Mouse (Mus musculus): ENCODE results near the gene Aoc3. TPM values are rescaled to one million over a fixed set of nuclear protein-coding genes. Genes with fewer than 3 reads are reported as not detected.

Aoc3 gene
- total and polyA plus RNA-seq, 2 experiments: 0.16 to 0.18 TPM

DNA sequence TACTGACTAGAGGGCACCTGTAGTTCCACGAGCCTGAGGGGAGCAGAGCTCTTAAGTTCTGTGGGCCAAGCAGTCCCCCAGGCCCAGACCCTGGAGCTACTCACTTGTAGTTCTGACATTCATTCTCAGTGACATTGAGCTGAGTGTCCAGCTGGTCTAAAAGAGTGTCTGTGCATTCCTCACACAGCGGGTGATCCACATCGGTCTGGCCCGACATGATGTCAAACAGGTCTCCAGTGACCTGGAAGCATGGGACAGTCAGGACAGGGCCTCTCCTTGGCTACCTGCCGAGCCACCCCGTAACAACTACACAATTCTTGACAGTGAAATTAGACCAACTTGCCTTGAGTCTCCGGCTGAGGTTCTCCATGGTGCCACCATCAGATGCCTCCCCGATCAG lies 35.2 kb upstream of the Aoc3 start:
- TF ChIP-seq POLR2A (IDR thresholded peaks at IDR 0.05; ENCODE audit: extremely low read depth, insufficient read depth, low read length) (no peak), CTCF (IDR thresholded peaks at IDR 0.05; ENCODE audit: low read depth, low read length) (no peak)
- DNase-seq (ENCODE audit: extremely low read depth, low read depth, low spot score): no peak
- WGBS: 95% methylated on average over 8 of the region's 8 CpGs
- H3K27me3 ChIP-seq (ENCODE audit: control insufficient read depth, insufficient read depth, low read length): no peaks in the 10 kb centered on the region
- H3K27ac ChIP-seq (replicated peaks; ENCODE audit: insufficient read depth, low read depth, low read length): no peak overlapping the region
- H3K36me3 ChIP-seq (ENCODE audit: control insufficient read depth, insufficient read depth, low read length): peaks cover 32% of the 10 kb centered on the region
- peaks cover 9% of the 10 kb centered on the region for H3K79me2 ChIP-seq (ENCODE audit: control insufficient read depth, insufficient read depth, low read length)
- H3K4me1 ChIP-seq (ENCODE audit: control insufficient read depth, insufficient read depth, low read length): peaks cover 4% of the 10 kb centered on the region; the same call in 1 of the 2 replicates
- no peak overlapping the region for H3K9ac ChIP-seq (ENCODE audit: low read depth, low read length)
- no peak overlapping the region for H3K4me3 ChIP-seq (ENCODE audit: insufficient read depth, low read depth, low read length)

- TF ChIP-seq POLR2A (IDR thresholded peaks at IDR 0.05; ENCODE audit: extremely low read depth, insufficient read depth, low read length): no peak
- TF ChIP-seq CTCF (IDR thresholded peaks at IDR 0.05; ENCODE audit: low read depth, low read length): peak; percentile 25; the same call in 1 of the 2 replicates
- no peak for DNase-seq (ENCODE audit: extremely low read depth, low read depth, low spot score)
These were observed 29.5 kb upstream of the Aoc3 start for GRCm38 (mm10) chr11:101300881-101301280.

DNA sequence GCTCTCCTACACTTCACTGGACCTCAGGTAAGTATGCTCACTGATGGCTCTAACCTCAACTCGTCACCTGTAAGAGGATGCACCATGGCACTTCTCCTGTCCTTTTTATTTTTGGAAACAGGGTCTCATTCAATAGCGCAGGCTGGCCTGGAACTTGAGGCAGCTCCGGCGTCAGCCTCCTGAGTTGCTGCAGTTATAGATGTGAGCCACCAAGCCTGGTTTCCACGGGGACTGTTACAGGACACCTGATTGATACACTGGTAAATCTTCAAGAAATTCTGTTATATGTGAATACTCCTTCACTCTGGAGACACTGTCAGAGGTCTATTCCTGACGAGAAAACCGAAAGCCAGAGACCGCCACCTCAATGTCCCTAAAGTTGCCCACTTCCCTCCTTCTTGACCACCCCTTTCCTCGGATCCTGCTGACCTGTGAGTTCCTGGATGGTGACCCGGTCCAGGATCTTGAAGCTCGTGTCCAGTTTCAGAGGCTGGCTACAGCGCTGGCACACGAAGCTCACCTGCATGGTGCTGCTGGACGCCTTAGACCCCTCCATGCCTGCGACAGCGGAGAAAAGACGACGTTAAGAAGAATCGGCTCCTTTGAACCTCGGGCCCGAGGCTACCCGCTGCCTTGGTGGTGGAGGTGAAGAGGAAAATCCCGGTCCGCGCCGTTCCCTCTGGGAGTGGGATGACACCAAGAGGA lies 29.0 kb upstream of the Aoc3 start:
- peaks cover 26% of the 10 kb centered on the region for H3K79me2 ChIP-seq (ENCODE audit: control insufficient read depth, insufficient read depth, low read length)
- no peak for TF ChIP-seq CTCF (IDR thresholded peaks at IDR 0.05; ENCODE audit: low read depth, low read length)

More at GRCm38 (mm10) chr11:101300881-101301280, 29.5 kb upstream of the Aoc3 start:
- Histone ChIP-seq H3K27ac (replicated peaks; ENCODE audit: insufficient read depth, low read depth, low read length) (no peak overlapping the region), H3K4me1 (ENCODE audit: control insufficient read depth, insufficient read depth, low read length) (peaks cover 6% of the 10 kb centered on the region), H3K36me3 (ENCODE audit: control insufficient read depth, insufficient read depth, low read length) (peaks cover 20% of the 10 kb centered on the region), H3K9ac (ENCODE audit: low read depth, low read length) (peak overlapping the region; percentile 82; the same call in 1 of the 2 replicates), H3K27me3 (ENCODE audit: control insufficient read depth, insufficient read depth, low read length) (no peaks in the 10 kb centered on the region), H3K79me2 (ENCODE audit: control insufficient read depth, insufficient read depth, low read length) (peaks cover 26% of the 10 kb centered on the region), H3K4me3 (ENCODE audit: insufficient read depth, low read depth, low read length) (peak overlapping the region; percentile 19; the same call in 1 of the 2 replicates)
- WGBS: 57% methylated on average over 7 of the region's 7 CpGs

GRCm38 (mm10) chr11:101302004-101302798 lies 28.2 kb upstream of the Aoc3 start, which contains the start of gene Becn1:
TSS of gene Becn1 (minus strand) at chr11:101302286.
- peak within 1 kb of the TSS; percentile 82 for H3K9ac ChIP-seq (ENCODE audit: low read depth, low read length)
- no peak within 1 kb of the TSS; the same call in 1 of the 2 replicates for H3K27ac ChIP-seq (replicated peaks; ENCODE audit: insufficient read depth, low read depth, low read length)
- H3K4me3 ChIP-seq (ENCODE audit: insufficient read depth, low read depth, low read length): peak within 1 kb of the TSS; percentile 83
- H3K27me3 ChIP-seq (ENCODE audit: control insufficient read depth, insufficient read depth, low read length): no peaks in the 10 kb centered on the region
- DNase-seq (ENCODE audit: extremely low read depth, low read depth, low spot score): peak; percentile 77
- H3K36me3 ChIP-seq (ENCODE audit: control insufficient read depth, insufficient read depth, low read length): peaks cover 14% of the 10 kb centered on the region; the same call in 1 of the 2 replicates
- 6% methylated on average over 39 of the region's 39 CpGs for WGBS
- H3K79me2 ChIP-seq (ENCODE audit: control insufficient read depth, insufficient read depth, low read length): peaks cover 26% of the 10 kb centered on the region
- TF ChIP-seq CTCF (IDR thresholded peaks at IDR 0.05; ENCODE audit: low read depth, low read length) (peak; percentile 98), POLR2A (IDR thresholded peaks at IDR 0.05; ENCODE audit: extremely low read depth, insufficient read depth, low read length) (peak; percentile 67)
- peaks cover 6% of the 10 kb centered on the region for H3K4me1 ChIP-seq (ENCODE audit: control insufficient read depth, insufficient read depth, low read length)

More for the DNA sequence above, 29.0 kb upstream of the Aoc3 start:
- peaks cover 6% of the 10 kb centered on the region for H3K4me1 ChIP-seq (ENCODE audit: control insufficient read depth, insufficient read depth, low read length)
- no peaks in the 10 kb centered on the region for H3K27me3 ChIP-seq (ENCODE audit: control insufficient read depth, insufficient read depth, low read length)
- H3K4me3 ChIP-seq (ENCODE audit: insufficient read depth, low read depth, low read length): peak overlapping the region; percentile 83
- H3K9ac ChIP-seq (ENCODE audit: low read depth, low read length): peak overlapping the region; percentile 82
- H3K27ac ChIP-seq (replicated peaks; ENCODE audit: insufficient read depth, low read depth, low read length): no peak overlapping the region; the same call in 1 of the 2 replicates
- DNase-seq (ENCODE audit: extremely low read depth, low read depth, low spot score): no peak
- WGBS: 10% methylated on average over 26 of the region's 26 CpGs
- peaks cover 16% of the 10 kb centered on the region for H3K36me3 ChIP-seq (ENCODE audit: control insufficient read depth, insufficient read depth, low read length)

DNA sequence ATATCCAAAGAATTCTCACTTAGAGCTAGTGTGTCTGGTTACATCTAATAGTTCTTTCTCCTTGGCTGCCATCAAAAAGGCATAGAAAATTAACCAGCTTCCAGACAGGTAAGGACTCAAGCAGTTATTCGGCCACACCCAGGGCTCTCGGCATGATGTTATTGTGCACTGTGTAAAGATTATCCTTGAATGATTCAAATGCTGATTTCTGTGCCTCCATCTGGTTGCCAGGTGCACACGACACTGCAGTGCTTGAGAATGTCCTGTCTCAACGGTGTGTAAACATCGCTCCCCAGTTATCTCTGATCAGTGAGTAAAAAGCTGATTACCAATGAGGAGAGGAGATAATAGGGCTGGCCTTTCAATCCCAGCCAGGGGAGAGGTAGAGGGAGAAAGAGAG lies 22.7 kb upstream of the Aoc3 start:
- WGBS: 19% methylated on average over 5 of the region's 5 CpGs
- no peaks in the 10 kb centered on the region for H3K4me1 ChIP-seq (ENCODE audit: control insufficient read depth, insufficient read depth, low read length)
- H3K27ac ChIP-seq (replicated peaks; ENCODE audit: insufficient read depth, low read depth, low read length): no peak overlapping the region
- no peak overlapping the region for H3K4me3 ChIP-seq (ENCODE audit: insufficient read depth, low read depth, low read length)
- TF ChIP-seq POLR2A (IDR thresholded peaks at IDR 0.05; ENCODE audit: extremely low read depth, insufficient read depth, low read length) (no peak), CTCF (IDR thresholded peaks at IDR 0.05; ENCODE audit: low read depth, low read length) (no peak)
- H3K79me2 ChIP-seq (ENCODE audit: control insufficient read depth, insufficient read depth, low read length): no peaks in the 10 kb centered on the region
- no peaks in the 10 kb centered on the region for H3K36me3 ChIP-seq (ENCODE audit: control insufficient read depth, insufficient read depth, low read length)
- no peak for DNase-seq (ENCODE audit: extremely low read depth, low read depth, low spot score)
- no peak overlapping the region for H3K9ac ChIP-seq (ENCODE audit: low read depth, low read length)
- H3K27me3 ChIP-seq (ENCODE audit: control insufficient read depth, insufficient read depth, low read length): no peaks in the 10 kb centered on the region
